Mouse (Mus musculus) layer of hippocampus, postnatal 14 days (tissue): ENCODE measurements around the gene Cd7. TPM values are rescaled to one million over a fixed set of nuclear protein-coding genes. Genes with fewer than 3 reads are reported as not detected.
A peak's percentile ranks its signal among the peaks of the same experiment; 100 is the strongest.
"Not testable (repeated sequence)": the region's sequence is repeated elsewhere in the genome, so short reads cannot be mapped to it uniquely, and the experiment has no call there.

ENCODE experiments used
- DNase-seq, 2 experiments: peaks; one replicate each; pipeline ENCODE4 v3.0.0; 2021 to 2022; ENCODE audit warnings: low spot score in 2 of 2, mixed read lengths in 1 of 2
- total RNA-seq, 2 experiments: library from RNA; stranded (reverse); gene quantifications; 2 replicates each; pipeline ENCODE4 v1.2.3; 2021

Cd7 gene
- total RNA-seq, 2 experiments from 2014 or later = not detected

DNA sequence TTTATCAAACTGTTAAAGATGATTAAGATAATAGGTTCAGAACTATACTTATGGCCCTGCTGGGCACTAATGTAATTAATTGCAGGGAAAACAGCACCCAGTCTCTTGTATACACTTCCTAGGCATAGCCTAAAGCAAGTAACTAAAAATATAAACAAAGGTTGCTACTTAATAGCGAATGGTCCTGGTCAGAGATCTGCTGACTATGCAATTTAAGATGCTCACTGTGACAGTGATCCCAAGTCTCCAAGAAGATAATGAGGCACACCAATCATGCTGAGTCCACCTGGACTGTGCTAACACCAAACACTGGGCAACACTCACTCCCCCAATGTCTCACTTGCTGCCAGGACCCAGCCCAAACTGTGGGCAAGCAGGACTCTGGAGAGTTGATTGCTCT lies 10.6 kb upstream of the Cd7 start:
- no peak for DNase-seq

DNA sequence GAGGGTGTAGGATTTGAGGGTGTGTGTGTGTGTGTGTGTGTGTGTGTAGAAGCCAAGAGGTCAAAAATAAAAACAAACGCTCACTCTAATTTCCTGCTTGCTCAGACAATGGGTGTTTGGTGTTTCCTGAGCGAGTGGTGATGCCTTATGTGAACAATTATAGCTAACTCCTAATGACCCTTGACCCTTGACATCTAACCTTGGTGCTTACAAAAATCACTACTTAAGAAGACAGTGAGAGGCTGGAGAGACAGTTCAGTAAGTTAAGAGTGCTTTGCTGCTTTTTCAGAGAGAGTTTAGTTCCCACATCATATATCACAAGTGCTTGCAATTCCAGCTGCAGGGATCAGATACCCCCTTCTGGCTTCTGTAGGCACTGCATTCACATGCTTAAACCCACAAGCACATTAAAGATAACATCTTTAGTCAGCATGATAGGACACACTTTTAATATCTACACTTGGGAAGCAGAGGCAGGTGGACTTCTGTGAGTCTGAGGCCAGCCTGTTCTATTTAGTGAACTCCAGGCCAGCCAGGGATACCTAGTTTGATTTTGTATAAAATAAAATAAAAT lies 8.7 kb upstream of the Cd7 start:
- peak in 1 of 2 experiments; percentile 13 for DNase-seq

DNA sequence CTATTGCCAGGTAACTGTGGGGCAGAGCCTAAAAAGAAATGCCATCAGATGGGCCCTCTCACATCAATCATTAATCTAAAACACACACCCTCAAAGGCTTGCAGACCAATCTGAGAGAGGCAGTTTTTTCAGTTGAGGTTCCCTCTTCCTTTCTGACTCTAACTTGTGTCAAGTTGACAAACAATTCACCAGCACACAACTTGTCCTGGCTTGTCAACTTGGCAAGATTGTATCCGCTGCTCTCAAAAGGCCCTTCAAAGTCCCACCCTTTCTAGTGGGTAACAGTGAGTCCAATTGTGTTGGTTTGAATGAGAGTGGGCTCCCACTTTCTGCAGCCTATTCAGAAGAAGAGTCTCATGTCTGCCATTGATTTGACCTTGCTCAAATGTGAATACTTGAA lies 6.1 kb upstream of the Cd7 start:
- no peak for DNase-seq

DNA sequence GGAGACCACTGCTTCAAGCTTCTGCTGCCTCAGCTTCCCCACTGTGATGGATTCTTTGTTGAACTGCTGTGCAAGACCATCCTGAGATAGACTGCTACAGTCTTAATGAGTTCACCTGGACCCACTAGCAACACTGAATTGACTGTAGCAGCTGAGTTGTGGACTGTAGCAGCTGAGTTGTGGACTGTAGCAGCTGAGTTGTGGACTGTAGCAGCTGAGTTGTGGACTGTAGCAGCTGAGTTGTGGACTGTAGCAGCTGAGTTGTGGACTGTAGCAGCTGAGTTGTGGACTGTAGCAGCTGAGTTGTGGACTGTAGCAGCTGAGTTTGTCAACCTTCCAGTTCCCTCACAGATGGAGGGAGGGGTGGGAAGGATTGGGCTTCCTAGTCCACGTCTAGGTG lies 3.8 kb upstream of the Cd7 start:
- not testable (repeated sequence) for DNase-seq

DNA sequence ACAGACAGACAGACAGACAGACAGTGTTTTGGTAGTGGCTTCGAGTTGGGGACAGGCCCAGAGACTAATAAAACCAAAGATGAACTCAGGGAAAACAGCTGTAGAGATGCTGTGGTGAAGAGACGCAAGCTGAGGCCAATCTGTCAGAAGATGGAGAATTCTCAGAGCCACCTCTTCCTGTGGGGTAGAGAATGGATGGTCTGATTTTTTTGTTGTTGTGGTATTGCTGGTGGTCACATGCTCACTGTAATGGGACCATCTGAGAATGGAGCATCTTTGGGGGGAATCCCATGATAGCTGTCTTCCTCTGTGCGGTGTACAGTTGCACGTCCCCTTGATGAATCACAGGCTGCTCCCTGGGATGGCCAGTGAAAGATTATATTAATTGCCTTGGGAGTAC lies 3.3 kb upstream of the Cd7 start:
- DNase-seq = no peak

DNA sequence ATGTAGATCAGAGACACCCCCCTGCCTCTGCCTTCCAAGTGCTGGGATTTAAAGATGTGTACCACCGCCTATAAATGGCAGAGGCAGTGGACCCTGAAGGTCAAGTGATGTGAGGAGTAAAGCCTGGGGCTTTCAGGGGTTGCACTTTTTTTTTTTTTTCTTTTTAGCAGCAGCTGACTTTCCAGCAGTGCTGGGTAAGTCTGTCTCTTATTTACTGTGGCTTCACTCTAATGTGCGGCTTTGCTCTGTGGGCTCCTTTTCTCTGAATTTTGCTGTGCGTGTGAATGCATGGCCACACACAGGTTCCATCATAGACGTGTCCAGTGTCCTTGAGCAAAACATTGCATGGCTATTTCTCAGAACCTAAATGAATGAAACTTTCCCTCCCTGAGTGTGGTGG lies 2.4 kb upstream of the Cd7 start:
- DNase-seq = no peak

DNA sequence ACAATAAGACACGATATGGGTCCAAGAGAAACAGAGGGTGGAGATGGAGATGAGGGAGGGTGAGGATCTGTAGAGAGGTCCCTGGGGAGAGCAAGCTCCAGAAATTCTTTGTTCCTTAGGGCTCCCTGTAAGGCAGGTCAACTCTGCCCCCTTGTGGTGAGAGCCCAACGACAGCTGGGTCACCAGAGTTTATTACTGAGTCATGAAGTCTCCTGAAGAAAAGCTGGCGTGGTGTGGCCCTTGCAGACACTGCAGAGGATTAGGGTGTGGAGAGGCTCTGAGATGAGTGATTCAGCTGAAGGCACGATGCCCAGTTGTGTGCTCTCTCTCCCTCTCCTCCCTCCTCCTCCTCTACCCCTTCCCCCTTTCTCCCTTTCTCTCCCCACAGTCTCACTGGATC lies 2.0 kb upstream of the Cd7 start:
- DNase-seq = peak; percentile 75 to 79

DNA sequence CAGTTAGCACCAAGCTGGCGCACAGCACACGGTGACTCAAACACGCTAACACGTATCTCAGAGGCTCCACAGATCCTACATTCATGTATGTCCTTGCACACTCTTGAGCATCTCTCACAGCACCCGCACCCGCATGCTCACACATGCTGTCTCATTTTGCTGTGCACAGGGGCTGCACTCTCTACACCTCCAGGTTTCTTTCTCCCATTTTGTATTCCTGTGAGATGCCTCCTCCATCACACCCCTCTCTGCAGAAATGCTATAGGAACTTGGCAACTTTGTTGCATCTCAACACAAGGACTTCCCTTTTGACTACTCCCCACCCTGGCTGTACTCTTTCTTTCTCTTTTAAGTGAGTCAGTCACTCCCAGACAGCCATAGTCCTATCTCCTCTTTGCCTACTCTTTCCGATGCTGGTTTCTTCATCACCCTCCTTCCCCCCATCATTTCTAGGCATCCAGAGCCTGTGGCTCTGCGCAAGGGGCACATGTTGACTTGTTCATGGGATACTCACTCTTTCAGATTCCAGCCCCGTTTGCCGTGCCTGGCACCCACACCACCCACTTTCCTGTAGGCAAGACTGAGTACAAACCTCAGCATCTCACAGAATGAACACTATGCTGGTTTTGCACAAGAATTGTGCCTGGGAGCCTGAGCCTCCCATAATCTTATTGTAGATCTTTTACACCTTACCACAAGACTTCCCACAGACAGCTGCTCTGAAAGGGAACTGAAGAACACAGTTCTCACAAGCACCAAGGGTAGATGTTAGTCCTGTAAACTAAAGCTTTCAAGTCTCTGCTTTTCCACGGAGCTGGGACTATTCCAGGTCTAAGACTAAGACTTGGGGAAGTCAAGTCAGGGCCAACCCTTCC lies 615 bp downstream of the Cd7 start:
- DNase-seq = no peak

DNA sequence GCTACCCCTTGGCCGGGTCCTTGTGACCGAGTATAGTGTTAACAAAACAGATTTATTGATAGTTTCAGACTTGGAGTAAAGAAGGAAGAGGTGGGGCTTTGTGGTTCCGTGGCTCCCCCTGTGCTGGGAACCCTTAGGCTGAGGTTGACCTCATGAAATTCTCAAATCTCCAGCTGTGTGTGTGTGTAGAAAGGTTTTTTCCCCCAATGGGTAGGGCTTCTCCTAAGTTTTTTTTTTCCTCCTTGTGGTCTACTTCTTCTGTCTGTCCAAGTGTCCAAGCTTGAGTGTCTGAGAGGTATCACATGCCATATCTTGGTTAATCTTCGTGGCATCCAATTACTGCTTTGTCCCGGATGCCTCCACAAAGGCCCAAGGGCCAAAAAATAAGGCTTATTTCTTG lies 6.1 kb downstream of the Cd7 start:
- no peak for DNase-seq

DNA sequence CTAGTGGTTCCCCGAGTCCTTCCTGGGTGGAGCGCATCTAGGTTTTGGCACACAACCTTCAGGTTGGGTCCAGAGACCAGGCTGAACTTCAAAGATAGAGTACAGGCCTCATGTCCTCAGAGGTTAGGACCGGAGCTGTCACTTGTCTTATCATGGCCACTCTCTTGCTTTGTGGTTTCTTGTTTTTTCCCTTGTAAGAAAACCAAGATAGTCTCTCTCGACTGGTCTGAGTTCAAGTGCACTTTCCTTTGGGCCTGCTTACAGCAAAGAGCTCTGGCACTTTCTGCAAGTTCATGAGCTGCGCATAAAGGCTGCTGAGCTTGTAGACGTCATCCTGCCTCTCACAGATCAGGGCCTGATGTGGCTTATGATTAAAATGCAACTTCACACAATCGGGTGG lies 12.0 kb downstream of the Cd7 start:
- no peak for DNase-seq

DNA sequence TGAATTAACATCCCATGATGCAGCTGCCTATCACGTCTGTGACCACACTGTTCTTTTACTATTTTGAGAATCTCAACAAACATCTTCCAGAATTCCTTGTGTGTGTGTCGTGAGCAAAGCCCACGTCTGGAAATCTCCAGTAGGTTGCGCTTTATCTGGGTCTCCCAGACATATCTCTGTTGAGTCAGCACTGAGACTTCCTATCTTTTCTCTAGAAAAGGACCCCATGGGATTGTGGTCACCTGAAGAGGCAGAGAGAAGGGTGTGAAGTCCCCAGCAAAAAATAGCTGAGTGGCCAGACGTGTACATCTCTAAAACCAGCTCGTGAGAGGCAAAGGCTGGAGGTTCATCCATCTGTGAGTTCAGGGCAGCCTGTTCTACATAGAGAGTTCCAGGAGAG lies 15.1 kb downstream of the Cd7 start:
- DNase-seq = no peak

DNA sequence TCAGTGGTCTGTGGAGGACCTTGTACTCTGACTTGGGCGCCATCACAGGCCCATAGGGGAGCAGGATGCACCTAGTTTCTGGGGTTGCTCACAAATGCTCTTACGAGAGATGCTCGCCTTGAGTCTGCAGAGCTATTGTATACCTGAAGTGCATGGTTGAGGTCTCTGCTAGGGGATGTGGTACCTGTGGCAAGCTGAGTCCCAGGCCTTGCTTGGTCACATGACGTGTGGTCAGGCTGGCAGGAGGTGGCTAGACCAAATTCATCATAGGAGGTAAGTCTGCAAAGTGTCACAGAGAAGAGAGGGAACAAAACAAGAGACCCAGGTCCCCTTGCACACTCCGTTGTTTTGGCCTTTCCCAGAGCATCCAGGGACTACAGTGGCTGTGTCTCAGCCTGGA lies 19.7 kb downstream of the Cd7 start:
- DNase-seq = no peak

DNA sequence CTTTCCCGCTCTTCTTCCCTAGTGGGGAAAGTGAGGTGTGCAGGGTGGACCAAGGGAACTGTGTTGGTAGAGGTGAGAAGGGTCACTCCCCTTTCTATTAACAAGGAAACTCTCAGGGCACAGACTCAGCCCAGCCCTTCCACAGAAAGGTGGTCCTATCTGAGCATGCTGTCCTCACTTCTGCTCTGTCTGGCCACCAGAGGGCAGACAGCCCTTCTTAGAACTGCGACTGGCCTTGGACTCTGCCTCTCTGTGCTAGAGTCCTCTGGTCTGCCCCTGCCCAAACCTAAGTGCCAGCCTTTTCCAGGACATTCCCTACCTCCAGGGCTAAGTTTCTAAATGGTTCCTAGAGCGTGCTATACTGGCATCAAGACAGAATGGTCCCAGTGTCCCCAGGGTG lies 21.5 kb downstream of the Cd7 start:
- peak; percentile 53 to 62 for DNase-seq

DNA sequence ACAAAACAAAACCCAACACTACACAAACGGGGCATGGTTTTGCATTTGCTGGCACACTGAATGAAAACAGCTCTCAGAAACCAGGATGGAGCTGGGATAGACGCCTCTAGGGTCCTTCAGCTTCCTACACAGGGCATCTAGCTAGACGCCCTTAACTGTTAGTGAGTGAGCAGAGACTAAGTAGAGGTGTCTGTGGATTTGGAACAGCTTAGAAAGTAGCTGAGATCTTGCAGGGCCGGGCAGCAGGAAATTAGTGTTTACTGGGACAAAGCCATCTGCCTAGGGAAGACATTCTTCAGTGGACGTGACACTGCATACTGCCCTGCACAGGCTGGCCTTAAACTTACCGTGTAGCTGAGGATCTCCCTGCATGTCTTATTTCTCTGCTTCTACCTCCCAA lies 23.7 kb downstream of the Cd7 start:
- no peak for DNase-seq

DNA sequence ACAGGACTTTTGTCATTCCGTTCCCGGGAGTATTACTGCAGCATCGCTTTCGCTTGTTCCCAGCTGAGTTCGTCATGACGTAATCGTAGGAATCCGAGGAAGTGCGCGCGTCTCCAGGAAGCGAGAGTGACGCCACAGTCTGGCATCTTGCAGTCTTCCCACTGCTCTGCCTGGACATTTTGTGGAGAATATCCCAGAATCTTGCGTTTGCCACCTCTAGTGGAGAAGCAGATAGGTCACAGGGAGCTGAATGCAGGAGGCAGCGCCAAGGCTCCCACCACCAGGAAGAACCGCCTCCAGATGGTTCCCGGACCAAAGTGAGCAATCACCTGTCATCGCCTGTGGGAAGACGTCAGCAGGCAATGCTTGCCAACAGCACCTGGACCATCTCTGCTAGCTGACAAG lies 24.3 kb downstream of the Cd7 start:
- DNase-seq = peak; percentile 6 to 24

DNA sequence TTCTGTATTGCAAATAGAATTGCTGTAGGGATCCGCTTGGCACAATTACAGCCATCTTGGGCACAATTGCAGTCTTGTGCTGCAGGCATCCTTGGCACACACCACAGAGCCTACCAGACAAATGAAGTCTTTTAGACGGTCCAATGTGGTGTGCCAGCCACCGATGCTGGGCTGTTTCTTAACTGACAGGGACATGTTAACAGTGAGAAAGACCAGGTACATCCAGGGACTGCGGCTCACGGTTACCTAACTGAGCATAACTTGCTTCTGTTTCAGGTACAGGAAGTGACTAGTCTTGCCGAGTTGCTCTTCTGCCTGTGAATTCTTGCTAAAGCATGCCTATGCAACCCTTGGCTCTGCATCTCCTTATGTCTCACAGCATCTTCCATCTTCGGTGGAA lies 25.6 kb downstream of the Cd7 start:
- no peak for DNase-seq

DNA sequence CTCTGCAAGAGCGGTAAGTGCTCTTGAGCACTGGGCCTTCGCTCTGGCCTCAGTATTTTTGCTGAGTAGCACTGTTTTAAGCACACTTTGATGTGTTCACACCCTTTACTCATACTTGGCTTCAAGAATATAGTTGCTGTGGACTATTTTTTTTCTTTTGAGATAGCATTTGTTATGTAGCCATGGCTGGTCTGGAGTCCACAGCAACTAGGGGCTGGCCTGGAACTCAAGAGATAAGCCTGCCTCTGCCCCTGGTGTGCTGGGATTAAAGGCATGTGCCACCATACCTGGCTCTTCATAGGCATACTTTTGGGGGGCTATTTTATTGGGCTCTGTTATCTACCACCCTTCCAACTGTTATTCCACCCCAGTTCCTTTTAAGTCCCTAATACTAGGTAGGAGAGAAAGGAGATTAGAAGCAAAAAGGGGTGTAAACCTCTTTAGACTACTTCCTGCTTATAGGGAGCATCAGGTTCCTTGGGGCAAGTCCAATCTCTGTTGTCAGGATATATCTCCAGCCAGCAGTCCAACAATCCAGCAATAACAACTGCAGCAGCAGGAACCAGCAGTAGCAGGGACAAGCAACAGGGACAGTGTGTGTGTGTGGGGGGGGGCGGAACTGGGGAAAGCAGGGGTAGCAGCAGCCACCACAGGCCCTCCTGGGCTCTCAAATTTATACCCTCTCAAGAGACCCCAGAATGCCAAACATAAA lies 29.0 kb downstream of the Cd7 start:
- DNase-seq = no peak

DNA sequence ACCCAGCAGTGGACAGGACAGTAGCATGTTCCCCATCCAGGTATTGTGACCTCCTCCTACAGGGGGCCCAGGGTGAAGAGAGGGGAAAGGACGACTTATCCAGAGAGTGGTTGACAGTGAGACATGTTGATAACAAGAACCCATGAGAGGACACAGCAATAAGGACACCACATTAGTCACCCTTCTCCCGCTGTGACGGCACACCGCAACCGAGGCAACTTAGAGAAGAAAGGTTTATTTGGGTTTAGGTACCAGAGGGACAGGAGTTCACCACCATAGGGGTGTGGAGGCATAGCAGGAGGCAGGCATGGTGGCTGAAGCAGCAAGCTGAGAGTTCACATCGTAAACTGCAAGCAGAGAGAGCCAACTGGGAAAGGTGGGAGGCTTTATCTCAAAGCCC lies 33.0 kb downstream of the Cd7 start:
- no peak for DNase-seq

DNA sequence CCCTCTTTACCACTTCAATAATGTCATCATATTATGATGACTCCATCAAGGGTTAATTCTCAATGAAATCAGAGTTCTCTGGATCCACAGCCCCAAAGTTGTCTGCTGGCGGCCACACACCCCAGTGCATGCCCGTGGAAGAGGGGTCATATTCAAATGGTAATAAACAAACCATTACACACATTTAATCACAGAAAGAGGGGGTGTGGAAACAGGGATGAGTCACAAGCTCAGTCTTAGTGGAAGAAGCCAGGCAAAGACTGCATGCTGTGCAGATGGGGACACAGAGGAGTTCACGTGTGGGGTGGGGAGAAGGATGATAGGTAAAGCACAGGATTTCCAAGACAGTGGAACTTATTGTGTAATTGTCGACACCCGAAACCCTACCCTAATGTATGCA lies 34.9 kb downstream of the Cd7 start:
- no peak for DNase-seq

DNA sequence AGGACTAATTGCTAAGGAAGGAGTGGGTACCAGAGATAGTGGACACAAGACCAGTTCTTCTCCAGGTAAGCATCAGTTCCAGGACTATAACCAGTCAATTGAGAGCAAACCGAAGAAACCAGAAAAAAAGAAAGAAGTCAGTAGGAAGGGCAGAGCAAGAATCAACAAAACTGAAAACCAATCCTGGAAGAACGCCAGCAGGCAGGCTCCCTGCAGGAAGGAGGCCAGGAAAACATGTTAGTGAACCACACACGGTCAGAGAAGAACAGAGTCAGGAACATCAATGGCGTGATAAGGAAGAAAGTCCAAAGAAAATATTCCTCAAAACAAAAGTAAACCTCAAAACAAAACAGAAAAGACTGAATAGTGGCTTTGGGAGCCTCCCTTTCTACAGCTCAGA lies 37.3 kb downstream of the Cd7 start:
- no peak for DNase-seq

DNA sequence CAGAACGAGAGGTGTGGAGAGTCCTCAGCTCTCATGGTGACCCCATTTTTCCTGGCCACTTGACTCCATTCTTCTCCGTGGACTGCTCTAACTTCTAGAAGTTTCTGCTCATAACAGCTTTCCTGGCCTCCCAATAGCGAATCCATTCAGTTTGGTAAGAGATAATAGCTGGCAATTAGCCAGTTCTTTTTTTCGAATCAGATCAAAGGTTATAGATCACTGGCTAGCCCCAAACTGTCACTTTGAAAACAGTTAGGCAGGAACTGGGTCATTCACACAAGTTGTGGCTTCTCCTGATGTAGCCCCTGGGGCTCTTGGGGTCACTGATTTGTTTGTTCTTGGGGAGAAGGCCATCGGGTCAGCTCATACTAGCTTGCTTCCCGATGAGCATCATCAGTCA lies 44.5 kb downstream of the Cd7 start:
- DNase-seq = no peak

DNA sequence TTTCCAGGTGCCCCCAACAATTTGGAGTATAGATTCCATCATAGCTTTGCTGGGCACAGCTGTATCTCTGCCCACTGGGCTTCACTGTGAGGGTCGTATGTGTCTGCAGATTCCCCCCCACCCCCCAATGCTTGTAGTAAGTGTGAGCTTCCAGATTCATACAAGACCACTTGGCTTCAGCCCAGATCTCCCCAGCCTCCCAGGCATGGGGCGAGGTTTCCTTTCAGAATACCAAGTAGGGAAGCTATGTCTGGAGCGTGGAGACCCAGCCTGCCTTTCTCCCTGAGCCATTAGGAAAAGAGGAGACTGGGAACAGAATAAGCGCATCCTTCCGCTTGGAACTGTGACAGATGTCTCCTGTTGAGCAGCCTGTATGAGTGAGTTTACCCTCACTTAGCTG lies 45.6 kb downstream of the Cd7 start:
- no peak for DNase-seq
